Mouse (Mus musculus): ENCODE measurements around the gene Zfp949. TPM values are rescaled to one million over a fixed set of nuclear protein-coding genes. Genes with fewer than 3 reads are reported as not detected.

Gene Zfp949
- polyA plus RNA-seq, 1 experiment from 2014 or later = 7.5 TPM

DNA sequence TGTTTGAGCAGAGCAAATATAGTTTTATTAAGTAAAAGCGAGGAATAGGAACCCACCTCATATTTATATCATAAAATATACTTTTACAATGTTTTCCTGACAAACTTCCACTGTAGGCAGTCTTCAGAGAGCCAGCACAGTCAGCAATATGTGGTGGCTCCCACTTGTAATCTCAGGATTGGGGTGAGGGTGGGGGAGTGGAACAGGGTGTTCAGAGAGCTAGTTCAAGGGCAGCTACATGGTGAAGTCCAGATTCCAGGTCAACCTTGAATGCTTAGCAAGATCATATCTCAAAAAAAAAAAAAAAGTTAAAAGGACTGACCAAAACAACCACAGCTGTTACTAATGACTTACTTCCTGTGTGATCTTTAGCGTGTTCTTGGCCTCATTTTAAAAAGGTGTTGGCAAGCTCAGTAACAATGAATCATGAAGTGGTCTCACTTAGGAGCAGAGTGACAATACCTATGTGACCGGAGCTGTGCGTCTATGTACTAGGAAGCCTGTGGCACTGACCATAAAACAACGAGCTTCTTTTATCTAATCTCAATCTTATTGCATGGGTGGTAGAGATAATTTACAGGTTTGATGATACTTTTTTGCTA lies 17.7 kb upstream of the Zfp949 start:
- no peak overlapping the region for H3K27ac ChIP-seq (ENCODE audit: low read length)
- WGBS = 57% methylated on average over 5 of the region's 5 CpGs
- peak; percentile 63 for ATAC-seq

DNA sequence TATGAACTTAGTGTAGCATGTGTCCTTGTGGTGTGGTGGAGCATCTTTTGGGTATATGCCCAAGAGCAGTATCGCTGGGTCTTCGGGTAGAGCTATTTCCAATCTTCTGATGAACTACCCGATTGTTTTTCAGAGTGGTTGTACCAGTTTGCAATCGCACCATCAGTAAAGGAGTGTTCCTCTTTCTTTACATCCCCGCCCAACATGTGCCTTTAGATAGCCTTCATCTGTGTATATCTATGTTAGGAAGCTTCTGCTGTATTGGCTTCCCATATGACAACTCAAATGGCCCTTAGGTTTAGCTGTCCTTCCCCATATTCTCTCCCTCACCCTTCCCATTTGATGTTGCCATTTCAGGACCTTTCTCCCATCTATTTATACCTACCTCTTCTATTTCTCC lies 13.7 kb upstream of the Zfp949 start:
- no peaks in the 10 kb centered on the region for H3K27me3 ChIP-seq (replicated peaks; ENCODE audit: control insufficient read depth, insufficient read depth, low read length)
- no peaks in the 10 kb centered on the region for H3K4me1 ChIP-seq (ENCODE audit: control insufficient read depth, insufficient read depth, low read length)
- 92% methylated on average over 5 of the region's 5 CpGs for WGBS
- H3K4me2 ChIP-seq (ENCODE audit: low read depth, low read length) = no peak overlapping the region
- no peak overlapping the region for H3K27ac ChIP-seq (ENCODE audit: low read length)
- no peak overlapping the region for H3K4me3 ChIP-seq (ENCODE audit: low read length)
- no peak for ATAC-seq
- no peaks in the 10 kb centered on the region for H3K36me3 ChIP-seq (ENCODE audit: control insufficient read depth, insufficient read depth, low read length)
- no peaks in the 10 kb centered on the region for H3K9me3 ChIP-seq (ENCODE audit: control insufficient read depth, low read length)
- no peak overlapping the region for H3K9ac ChIP-seq (ENCODE audit: low read depth, low read length)

More for the DNA sequence above, 17.7 kb upstream of the Zfp949 start:
- Histone ChIP-seq H3K4me3 (ENCODE audit: low read length) (no peak overlapping the region), H3K4me2 (ENCODE audit: low read depth, low read length) (no peak overlapping the region), H3K27me3 (replicated peaks; ENCODE audit: control insufficient read depth, insufficient read depth, low read length) (no peaks in the 10 kb centered on the region), H3K9me3 (ENCODE audit: control insufficient read depth, low read length) (no peaks in the 10 kb centered on the region), H3K9ac (ENCODE audit: low read depth, low read length) (no peak overlapping the region), H3K4me1 (ENCODE audit: control insufficient read depth, insufficient read depth, low read length) (no peaks in the 10 kb centered on the region), H3K36me3 (ENCODE audit: control insufficient read depth, insufficient read depth, low read length) (no peaks in the 10 kb centered on the region)

DNA sequence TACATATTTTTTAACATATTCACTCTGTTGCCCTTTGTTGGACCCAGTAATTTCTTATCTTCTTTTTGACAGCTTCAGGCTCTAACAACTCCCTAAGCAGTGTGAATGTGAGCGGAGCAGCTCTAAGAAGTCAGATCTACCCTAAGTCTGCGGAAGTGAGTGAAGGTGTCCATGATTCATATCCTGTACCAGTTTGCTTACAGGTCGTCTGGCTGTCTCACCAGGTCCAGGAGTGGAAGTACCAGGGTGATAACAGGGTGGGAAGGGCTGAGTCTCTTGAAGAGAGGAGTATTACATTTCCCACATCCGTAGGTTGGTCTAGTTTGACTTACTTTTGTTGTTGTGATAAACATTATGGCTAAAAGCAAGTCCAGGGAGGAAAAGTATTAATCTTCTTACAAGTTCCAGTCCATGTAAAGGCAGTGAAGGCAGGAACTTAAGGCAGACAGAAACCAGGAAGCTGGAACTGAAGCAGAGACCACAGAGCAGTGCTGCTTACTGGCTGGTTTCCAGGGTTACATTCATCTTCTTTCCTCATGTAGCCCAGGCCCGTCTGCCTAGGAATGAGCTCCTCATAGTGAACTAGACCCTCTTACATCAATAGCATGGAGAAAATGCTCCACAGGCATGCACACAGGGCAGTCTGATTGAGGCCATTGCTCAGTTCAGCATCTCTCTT lies 8.1 kb upstream of the Zfp949 start:
- Histone ChIP-seq H3K4me3 (ENCODE audit: low read length) (no peak overlapping the region), H3K27me3 (replicated peaks; ENCODE audit: control insufficient read depth, insufficient read depth, low read length) (no peaks in the 10 kb centered on the region), H3K9me3 (ENCODE audit: control insufficient read depth, low read length) (no peaks in the 10 kb centered on the region), H3K4me1 (ENCODE audit: control insufficient read depth, insufficient read depth, low read length) (no peaks in the 10 kb centered on the region), H3K36me3 (ENCODE audit: control insufficient read depth, insufficient read depth, low read length) (no peaks in the 10 kb centered on the region), H3K27ac (ENCODE audit: low read length) (no peak overlapping the region), H3K4me2 (ENCODE audit: low read depth, low read length) (no peak overlapping the region), H3K9ac (ENCODE audit: low read depth, low read length) (no peak overlapping the region)
- no peak for ATAC-seq
- 66% methylated on average over 5 of the region's 5 CpGs for WGBS

DNA sequence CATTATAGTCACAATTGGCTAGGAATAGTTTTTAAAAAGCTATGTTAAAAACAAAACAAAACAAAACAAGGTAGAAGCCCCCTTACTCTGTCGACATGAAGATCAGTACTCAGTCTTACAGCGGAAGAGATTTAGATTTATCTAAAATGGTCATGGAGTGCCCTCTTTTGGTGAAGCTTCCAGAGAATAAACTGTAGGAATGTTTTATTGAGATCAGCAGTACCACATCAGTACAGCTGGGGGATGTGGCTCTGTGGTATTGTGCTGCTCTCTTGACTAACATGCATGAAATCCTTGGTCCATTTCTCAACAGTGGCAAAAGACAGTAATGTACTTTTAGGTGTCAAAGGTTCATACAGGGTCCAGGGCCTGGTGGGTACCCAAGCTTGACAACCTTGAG lies 5.0 kb upstream of the Zfp949 start:
- ATAC-seq = no peak
- Histone ChIP-seq H3K9ac (ENCODE audit: low read depth, low read length) (no peak overlapping the region), H3K4me1 (ENCODE audit: control insufficient read depth, insufficient read depth, low read length) (no peaks in the 10 kb centered on the region), H3K27me3 (replicated peaks; ENCODE audit: control insufficient read depth, insufficient read depth, low read length) (no peaks in the 10 kb centered on the region), H3K9me3 (ENCODE audit: control insufficient read depth, low read length) (no peaks in the 10 kb centered on the region), H3K36me3 (ENCODE audit: control insufficient read depth, insufficient read depth, low read length) (no peaks in the 10 kb centered on the region), H3K4me3 (ENCODE audit: low read length) (no peak overlapping the region), H3K27ac (ENCODE audit: low read length) (no peak overlapping the region), H3K4me2 (ENCODE audit: low read depth, low read length) (no peak overlapping the region)
- WGBS = 26% methylated on average over 2 of the region's 2 CpGs

DNA sequence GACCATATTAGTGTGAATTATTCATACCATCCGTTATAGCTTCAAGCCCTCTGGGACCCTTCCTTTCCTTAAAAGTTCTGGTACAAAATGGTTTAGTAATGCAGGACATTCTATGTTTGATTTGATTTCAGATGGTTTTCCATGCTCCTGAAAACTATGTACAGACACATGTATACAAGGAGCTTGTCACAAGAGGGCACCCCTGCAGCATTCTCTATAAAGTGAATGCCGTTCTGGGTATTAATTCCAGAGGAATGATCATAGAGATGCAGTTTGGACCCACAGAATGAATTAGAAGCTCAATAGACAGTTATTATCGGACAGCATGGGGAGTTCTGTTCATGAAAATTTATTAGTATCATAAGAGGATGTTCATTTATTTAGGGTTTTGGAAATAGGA lies 2.3 kb upstream of the Zfp949 start:
- 39% methylated on average over 3 of the region's 3 CpGs for WGBS
- Histone ChIP-seq H3K36me3 (ENCODE audit: control insufficient read depth, insufficient read depth, low read length) (no peaks in the 10 kb centered on the region), H3K9me3 (ENCODE audit: control insufficient read depth, low read length) (no peaks in the 10 kb centered on the region), H3K4me2 (ENCODE audit: low read depth, low read length) (no peak overlapping the region), H3K4me1 (ENCODE audit: control insufficient read depth, insufficient read depth, low read length) (peaks cover 15% of the 10 kb centered on the region), H3K27ac (ENCODE audit: low read length) (no peak overlapping the region), H3K4me3 (ENCODE audit: low read length) (no peak overlapping the region), H3K27me3 (replicated peaks; ENCODE audit: control insufficient read depth, insufficient read depth, low read length) (no peaks in the 10 kb centered on the region), H3K9ac (ENCODE audit: low read depth, low read length) (no peak overlapping the region)
- ATAC-seq = no peak

DNA sequence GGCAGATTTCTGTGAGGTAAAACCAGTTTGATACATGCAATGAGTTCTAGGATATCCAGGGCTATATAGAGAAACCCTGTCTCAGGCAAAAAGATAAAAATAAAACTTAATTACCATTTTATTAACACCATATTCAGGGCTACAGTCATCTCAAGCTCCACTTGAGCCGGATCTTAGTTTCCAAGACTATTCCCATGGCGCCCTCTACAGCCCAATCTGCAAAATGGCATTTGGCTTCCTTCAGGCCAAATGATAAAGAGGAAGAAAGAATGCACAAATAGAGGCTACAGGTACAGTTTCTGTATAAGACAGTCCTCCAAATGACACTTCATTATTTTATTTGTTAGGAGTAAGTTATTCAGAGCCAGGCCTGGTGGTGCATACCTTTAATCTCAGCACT lies 1.7 kb upstream of the Zfp949 start:
- Histone ChIP-seq H3K9ac (ENCODE audit: low read depth, low read length) (no peak overlapping the region), H3K4me2 (ENCODE audit: low read depth, low read length) (no peak overlapping the region), H3K9me3 (ENCODE audit: control insufficient read depth, low read length) (no peaks in the 10 kb centered on the region), H3K4me3 (ENCODE audit: low read length) (no peak overlapping the region), H3K27ac (ENCODE audit: low read length) (no peak overlapping the region), H3K36me3 (ENCODE audit: control insufficient read depth, insufficient read depth, low read length) (no peaks in the 10 kb centered on the region), H3K4me1 (ENCODE audit: control insufficient read depth, insufficient read depth, low read length) (peaks cover 15% of the 10 kb centered on the region), H3K27me3 (replicated peaks; ENCODE audit: control insufficient read depth, insufficient read depth, low read length) (no peaks in the 10 kb centered on the region)
- 3% methylated on average over 2 of the region's 2 CpGs for WGBS
- ATAC-seq = no peak

DNA sequence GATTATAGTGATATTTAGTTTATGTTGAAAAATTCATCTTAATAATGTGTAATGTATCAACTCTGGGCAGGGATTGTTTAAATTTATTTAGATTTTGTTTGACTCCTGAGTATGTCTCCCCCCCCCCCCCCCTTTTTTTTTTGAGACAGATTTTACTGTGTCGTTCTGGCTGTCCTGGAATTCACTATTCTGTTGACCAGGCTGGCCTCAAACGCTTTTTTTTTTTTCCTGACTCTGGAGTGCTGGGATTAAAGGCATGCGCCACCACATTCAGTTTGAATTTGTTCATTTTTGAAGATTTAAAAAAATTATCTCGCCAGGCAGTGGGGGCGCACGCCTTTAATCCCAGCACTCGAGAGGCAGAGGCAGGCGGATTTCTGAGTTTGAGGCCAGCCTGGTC lies 1.2 kb upstream of the Zfp949 start:
- WGBS = 60% methylated on average over 8 of the region's 8 CpGs
- Histone ChIP-seq H3K27ac (ENCODE audit: low read length) (no peak overlapping the region), H3K4me3 (ENCODE audit: low read length) (no peak overlapping the region), H3K36me3 (ENCODE audit: control insufficient read depth, insufficient read depth, low read length) (no peaks in the 10 kb centered on the region), H3K9me3 (ENCODE audit: control insufficient read depth, low read length) (no peaks in the 10 kb centered on the region), H3K27me3 (replicated peaks; ENCODE audit: control insufficient read depth, insufficient read depth, low read length) (no peaks in the 10 kb centered on the region), H3K9ac (ENCODE audit: low read depth, low read length) (no peak overlapping the region), H3K4me2 (ENCODE audit: low read depth, low read length) (no peak overlapping the region), H3K4me1 (ENCODE audit: control insufficient read depth, insufficient read depth, low read length) (peaks cover 15% of the 10 kb centered on the region)
- no peak for ATAC-seq

DNA sequence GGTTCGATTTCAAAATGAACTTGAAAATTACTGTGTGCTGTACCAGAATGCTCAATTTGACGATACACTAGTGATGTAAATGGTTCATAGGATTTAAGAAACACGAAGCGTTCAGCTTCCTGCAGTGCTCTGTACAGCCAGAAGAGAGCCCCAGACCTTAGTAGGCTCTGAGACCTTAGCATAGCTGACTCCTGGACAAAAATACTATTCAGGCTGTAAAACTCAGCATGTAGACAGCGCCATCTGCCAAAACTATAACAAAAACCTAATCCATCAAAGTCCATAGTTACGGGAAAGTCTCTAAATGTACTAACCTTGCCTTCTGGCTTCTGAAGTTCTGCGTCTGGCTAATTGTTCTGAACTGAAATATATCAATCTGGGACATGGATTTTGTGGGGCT lies 550 bp upstream of the Zfp949 start:
- H3K27ac ChIP-seq (ENCODE audit: low read length) = no peak overlapping the region
- no peaks in the 10 kb centered on the region for H3K27me3 ChIP-seq (replicated peaks; ENCODE audit: control insufficient read depth, insufficient read depth, low read length)
- no peaks in the 10 kb centered on the region for H3K36me3 ChIP-seq (ENCODE audit: control insufficient read depth, insufficient read depth, low read length)
- WGBS = 25% methylated on average over 7 of the region's 7 CpGs
- peaks cover 15% of the 10 kb centered on the region for H3K4me1 ChIP-seq (ENCODE audit: control insufficient read depth, insufficient read depth, low read length)
- H3K4me3 ChIP-seq (ENCODE audit: low read length) = peak overlapping the region; percentile 73
- no peak overlapping the region for H3K9ac ChIP-seq (ENCODE audit: low read depth, low read length)
- no peaks in the 10 kb centered on the region for H3K9me3 ChIP-seq (ENCODE audit: control insufficient read depth, low read length)
- H3K4me2 ChIP-seq (ENCODE audit: low read depth, low read length) = peak overlapping the region; percentile 61
- peak; percentile 45 for ATAC-seq

DNA sequence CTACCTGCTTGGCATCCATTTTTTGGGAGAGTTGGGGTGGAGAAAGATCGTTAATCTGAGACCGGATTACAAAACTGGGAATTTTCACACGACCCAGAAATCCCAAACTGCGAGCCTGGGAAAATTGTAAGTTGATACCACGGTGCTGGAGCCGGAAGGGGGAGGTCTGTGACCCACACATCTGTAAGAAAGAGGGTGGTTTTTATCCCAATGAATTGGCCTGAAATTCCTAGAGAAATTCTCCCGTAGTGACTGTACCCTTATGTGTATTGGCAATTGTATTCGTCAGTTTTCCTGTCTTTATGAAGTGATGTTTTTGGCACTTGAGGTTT lies 760 bp downstream of the Zfp949 start:
- Histone ChIP-seq H3K9me3 (ENCODE audit: control insufficient read depth, low read length) (no peaks in the 10 kb centered on the region), H3K36me3 (ENCODE audit: control insufficient read depth, insufficient read depth, low read length) (no peaks in the 10 kb centered on the region), H3K4me2 (ENCODE audit: low read depth, low read length) (peak overlapping the region; percentile 61), H3K4me1 (ENCODE audit: control insufficient read depth, insufficient read depth, low read length) (peaks cover 15% of the 10 kb centered on the region), H3K9ac (ENCODE audit: low read depth, low read length) (peak overlapping the region; percentile 71), H3K27me3 (replicated peaks; ENCODE audit: control insufficient read depth, insufficient read depth, low read length) (no peaks in the 10 kb centered on the region), H3K4me3 (ENCODE audit: low read length) (peak overlapping the region; percentile 73), H3K27ac (ENCODE audit: low read length) (peak overlapping the region; percentile 57)
- 2% methylated on average over 8 of the region's 8 CpGs for WGBS
- peak; percentile 7; the same call in 1 of the 2 replicates for ATAC-seq

DNA sequence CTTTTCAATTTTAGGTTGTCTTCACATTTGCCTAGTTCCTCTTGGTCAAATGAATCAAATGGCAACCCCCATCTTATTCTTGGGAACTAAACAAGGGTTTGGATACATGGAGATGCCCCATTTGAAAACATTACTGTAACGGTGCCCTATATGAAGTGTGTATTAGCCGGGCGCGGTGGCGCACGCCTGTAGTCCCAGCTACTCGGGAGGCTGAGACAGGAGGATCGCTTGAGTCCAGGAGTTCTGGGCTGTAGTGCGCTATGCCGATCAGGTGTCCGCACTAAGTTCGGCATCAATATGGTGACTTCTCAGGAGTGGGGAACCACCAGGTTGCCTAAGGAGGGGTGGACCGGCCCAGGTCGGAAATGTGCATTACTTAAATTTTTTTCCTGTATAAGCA lies 5.3 kb downstream of the Zfp949 start:
- H3K9me3 ChIP-seq (ENCODE audit: control insufficient read depth, low read length) = no peaks in the 10 kb centered on the region
- H3K4me1 ChIP-seq (ENCODE audit: control insufficient read depth, insufficient read depth, low read length) = peaks cover 15% of the 10 kb centered on the region
- 0 out of 2 replicates have a peak, but pooled peaks cover 10% of the 10 kb centered on the region for H3K36me3 ChIP-seq (ENCODE audit: control insufficient read depth, insufficient read depth, low read length)
- H3K27me3 ChIP-seq (replicated peaks; ENCODE audit: control insufficient read depth, insufficient read depth, low read length) = no peaks in the 10 kb centered on the region
- no peak overlapping the region for H3K4me2 ChIP-seq (ENCODE audit: low read depth, low read length)
- H3K9ac ChIP-seq (ENCODE audit: low read depth, low read length) = no peak overlapping the region
- H3K27ac ChIP-seq (ENCODE audit: low read length) = no peak overlapping the region
- no peak for ATAC-seq
- 97% methylated on average over 14 of the region's 14 CpGs for WGBS
- H3K4me3 ChIP-seq (ENCODE audit: low read length) = no peak overlapping the region
